Mouse (Mus musculus): ENCODE measurements around the gene Scn10a.

The Scn10a gene

DNA sequence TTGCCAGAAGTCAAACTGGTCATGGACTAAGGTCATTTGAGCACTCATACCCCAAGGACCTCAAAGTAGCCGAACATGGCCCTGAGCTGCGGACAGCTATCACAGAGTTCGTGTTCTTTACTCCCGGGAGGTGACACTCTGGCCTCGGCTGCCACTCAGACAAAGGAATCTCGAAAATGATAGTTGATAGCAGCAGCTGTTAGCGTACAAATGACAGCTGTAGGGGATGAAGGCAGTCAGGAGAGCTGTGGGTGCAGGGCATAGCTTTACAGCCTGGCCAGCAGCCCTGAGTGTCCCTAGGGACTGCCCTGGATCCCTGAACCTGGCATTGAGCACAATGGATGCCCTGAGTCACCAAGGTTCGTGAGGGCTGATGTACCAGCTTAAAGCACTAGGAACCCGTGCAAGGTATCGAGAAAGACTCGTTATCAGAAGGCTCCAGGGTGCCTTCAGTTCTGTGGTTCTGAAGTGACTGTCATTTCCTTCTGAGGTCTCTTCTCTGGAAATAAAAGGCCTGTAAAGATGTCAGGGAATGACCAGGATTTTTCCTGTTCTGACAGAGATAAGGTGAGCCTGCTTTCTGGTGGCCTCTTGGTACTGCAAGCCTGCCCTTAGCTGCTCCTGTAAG is 84.8 kb downstream of the Scn10a start:
- no peak for DNase-seq (ENCODE audit: low spot score)

DNA sequence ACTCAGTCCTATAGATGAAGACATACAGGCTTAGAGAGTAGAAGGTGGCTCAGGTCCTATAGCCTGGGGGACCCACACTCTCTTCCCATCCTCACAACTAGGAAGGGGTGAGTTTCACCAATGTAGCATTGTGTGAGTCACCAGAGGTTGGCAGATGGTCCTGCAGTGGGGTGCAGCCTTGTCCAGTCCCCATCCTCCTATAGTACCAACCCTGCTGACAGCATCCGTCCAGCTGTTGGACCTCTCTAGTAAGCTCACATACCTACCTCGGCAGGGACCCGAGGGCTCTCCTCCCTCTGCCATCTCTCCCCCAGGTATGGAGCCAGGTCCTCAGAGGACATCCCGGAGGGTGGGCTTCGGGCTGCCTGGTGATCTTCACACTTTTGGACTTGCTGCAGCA is 85.6 kb downstream of the Scn10a start:
- no peak for DNase-seq (ENCODE audit: low spot score)

DNA sequence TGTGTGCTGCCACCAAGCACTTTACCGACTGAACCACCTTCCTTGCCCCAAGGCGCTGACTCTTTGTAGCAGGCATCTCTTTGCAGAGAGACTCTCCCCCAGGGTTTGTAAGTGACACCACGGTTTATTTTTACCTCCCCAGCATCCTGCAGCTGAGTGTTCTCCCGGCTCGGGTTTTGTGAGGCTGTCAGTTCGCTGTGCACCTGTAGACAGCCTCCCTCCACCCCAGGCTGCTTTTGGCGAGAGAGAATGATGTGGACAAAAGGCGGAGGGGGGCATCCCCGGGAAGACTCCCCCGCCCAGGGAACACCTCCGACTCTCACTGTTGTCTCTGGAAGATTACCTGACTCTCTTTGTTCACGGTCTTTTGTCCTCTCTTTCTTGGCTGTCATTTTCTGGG is 86.3 kb downstream of the Scn10a start:
- no peak for DNase-seq (ENCODE audit: low spot score)

DNA sequence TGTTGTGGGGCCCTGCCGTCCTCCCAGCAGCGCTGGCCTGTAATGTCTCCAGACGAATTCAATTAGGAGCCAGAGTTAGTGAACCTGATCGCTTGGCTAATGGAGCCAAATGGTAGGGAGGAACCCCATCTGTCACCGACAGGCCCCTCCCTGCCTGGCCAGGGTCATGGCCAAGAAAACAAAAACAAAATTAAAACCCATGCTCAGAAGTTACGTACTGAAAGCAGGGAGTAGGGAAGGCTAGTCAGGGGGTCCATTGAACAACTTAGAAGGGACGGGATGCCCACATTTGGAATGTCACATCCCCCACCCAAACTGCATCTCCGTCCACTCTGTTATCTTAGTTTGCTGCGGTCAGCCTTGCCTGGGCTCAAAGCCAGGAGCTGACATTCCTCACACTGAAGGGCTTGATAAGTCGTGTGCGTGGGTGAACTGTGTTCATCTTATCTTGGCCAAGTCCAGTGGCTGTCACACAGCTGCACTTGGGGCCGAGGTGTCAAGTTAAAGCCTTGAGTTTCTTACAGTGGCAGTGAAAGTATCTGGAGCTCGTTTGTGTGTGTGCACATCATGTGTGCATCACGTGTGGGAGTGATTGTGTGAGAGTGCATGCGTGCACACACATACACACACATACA is 87.1 kb downstream of the Scn10a start:
- peak; percentile 70 for DNase-seq (ENCODE audit: low spot score)

DNA sequence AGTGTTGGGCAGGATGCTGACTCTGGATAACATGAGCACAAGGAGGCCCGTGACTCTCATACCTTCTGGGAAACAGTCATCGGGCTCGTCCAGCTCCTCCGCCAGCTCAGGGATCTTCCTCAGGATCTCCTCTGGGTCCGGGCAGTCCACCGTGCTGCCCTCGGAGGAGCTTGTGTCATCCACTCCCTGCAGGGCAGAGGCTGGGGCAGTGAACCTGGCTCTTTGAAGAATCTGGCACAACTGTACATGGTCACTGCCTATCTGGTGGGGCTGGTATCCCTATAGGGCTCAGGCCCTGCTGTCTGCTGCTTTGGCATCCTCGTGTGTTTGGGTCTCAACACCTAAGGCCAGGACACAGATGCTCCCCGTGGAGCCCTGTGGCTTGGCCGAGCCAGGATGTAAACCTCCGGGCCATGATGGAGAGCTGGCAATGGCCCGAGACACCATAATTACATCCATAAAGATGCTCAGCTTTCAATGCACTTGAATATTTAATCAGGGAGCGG is 87.7 kb downstream of the Scn10a start:
- DNase-seq (ENCODE audit: low spot score): no peak

DNA sequence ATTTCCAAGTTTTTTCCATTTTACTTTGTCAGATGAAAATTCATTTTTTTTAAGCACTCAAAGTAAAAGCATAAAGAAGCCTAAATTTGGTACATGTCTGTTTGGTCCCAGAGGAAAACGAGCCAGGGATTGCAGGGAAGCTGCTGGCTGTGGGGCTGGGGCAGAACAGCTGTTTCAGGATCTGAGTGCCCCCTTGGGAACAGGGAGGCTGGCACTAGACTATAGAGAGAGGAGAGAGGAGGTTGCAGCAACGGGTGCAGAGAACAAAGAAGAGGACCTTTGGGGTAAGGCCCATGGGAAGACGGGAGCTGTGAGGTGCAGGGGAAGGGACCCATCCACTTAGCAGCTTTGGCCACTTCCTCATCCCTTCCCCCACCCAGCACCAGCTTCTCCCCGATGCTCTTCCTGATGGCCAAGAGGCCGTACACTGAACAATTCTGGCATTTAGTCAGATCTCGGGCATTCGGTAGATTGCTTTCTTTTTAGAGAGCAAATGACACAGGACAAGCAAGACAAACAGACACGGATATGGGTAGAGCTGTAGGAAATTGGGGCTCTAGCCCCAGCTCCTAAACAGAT is 90.3 kb downstream of the Scn10a start:
- DNase-seq (ENCODE audit: low spot score): no peak

DNA sequence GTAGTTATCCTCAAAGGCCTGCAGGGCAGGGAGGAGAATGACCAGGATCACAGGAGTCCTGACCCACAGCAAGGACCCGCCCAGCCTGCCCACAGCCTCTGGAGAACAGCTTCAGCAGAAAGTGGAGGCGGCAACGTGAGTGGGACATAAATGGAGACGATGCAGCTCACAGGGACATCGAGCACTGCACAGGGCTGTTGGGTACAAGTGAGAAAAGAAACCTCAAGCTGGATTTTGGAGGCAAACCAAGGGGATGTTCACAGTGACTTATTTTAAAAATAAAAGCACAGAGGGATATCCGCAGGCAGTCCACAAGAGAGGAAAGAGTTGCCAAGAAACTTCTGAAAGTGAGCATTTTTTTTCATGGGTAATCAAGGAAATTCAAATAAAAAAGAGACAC is 91.9 kb downstream of the Scn10a start:
- DNase-seq (ENCODE audit: low spot score): no peak

DNA sequence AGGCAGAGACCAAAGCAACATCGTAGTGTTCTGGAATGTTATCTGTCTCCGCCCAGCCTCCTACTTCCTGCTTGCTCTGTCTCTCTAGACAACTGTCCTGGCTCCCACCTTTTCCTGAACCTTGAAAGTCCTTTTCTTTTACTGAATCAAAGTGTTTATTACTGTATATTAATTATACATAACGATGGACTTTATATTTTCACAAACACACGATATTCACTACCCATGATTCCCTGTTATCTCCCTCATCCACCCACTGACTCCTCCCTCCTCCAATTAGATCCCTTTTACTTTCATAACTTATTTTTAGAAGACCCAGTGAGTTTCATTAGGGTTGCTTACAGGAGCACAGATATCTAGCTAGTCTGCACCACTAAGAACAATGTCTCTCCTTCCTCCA is 95.0 kb downstream of the Scn10a start:
- no peak for DNase-seq (ENCODE audit: low spot score)

DNA sequence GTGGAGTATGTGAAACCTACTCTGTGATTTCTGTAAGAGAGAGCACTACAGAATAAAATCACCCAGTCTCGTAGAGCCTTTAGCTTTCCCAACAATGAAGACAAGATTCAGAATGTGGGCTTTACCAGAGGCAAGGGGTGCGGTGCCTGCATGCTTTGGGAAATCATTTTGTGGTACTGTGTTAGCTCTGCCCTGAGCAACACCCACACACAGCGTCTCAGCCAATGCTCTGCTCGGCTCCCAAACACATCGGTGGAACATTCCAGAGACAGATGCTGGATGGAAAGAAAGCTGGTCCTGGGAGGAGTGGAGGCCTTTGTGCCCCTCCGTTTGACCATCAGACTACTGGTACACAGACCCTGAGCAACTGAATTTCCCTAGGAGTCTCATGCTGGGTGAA is 104.3 kb downstream of the Scn10a start:
- no peak for DNase-seq (ENCODE audit: low spot score)

DNA sequence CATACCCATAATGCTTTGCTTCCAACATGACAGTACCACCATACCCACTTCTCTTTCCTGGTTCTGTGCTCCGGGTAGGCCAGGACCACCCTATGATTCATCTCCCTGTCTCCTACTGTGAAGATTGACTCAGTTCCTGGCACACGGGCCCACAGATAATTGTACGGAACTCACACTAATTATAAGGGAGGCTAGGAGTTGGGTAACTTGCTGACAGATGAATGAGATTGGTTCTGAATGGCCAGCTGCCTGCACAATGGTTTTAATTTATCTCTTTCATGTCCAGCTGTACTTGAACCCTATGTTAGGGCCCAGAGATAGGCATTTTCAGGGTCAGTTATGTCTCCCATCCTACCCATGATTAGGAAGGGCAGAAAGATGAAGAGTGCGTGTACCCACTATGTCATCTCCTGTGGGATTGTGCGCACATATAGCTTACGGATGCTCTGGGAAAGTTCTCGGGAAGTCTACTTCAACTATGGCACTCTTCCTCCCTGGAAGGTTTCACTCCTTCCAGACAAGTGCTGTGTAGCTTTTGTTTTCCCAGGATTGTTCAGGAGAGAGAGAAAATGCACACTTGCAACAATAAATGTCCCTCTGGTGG is 108.5 kb downstream of the Scn10a start:
- no peak for DNase-seq (ENCODE audit: low spot score)

DNA sequence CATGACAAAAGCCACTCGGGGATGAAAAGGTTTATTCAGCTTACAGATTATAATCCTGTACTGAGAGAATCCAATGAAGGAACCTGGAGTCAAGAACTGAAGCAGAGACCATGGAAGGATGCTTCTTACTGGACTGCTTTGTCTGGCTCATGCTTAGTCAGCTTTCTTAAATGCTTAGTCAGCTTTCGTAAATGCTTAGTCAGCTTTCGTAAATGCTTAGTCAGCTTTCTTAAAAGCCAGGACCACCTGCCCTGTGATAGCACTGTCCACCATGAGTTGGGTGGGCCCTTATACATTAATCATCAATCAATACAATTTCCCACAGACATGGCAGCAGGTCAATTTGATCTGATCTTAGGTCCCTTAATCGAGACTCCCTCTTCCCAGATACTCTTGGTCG is 112.2 kb downstream of the Scn10a start:
- DNase-seq (ENCODE audit: low spot score): no peak

DNA sequence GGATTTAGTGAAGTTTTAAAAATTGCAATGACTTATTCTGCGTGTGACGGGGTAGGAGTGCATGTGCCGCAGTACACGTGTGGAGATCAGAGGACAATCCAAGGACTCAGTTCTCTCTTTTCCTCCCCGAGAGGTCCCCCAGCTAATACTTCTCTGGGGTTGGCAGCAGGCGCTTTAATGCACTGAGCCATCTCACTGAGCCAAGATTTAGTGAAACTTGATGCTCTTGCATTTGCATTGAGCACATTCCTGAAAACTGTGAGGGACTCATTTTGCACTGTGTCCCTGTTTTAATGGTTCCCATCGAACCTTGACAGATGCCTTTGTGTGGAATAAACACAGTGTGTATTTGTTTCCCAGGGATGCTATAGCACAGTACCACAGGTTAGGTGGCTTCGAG is 114.5 kb downstream of the Scn10a start:
- no peak for DNase-seq (ENCODE audit: low spot score)

DNA sequence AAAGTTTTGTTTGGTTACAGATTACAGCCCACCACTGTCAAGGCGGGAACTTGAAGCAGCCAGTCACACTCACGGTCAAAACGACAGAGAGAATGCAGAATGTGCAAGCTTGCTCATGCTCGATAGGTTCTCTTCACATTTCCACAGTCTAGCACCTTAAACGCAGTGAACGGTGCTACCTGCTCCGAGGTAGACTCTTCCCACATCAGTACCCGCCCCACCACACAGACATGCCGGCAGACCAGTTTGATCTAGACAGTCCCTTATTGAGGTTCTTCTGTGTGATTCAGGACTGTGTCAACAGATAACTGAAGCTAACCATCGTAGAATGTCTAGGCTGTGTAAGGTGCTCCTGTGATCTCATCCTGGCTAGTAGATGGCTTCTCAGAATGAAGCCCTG is 120.6 kb downstream of the Scn10a start:
- no peak for DNase-seq (ENCODE audit: low spot score)

DNA sequence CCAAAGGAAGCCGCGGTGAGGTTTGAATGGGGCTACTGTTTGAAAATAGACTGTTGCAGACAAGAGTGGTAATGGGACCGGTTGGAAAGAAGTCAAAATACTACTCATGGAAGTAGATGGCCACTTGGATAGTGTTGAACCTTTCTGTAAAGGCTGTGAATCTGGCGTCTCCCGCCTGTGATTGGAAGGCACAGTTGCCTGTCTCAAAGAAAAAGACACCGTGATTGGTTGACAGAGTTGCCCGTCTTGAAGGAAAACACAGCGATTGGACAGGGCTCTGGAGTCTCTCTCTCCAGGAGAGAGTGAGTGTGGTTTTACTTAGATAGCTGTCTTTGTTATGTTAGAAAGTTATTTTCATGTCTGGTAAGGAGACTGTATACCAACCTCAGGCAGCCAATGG is 121.8 kb downstream of the Scn10a start:
- DNase-seq (ENCODE audit: low spot score): no peak

DNA sequence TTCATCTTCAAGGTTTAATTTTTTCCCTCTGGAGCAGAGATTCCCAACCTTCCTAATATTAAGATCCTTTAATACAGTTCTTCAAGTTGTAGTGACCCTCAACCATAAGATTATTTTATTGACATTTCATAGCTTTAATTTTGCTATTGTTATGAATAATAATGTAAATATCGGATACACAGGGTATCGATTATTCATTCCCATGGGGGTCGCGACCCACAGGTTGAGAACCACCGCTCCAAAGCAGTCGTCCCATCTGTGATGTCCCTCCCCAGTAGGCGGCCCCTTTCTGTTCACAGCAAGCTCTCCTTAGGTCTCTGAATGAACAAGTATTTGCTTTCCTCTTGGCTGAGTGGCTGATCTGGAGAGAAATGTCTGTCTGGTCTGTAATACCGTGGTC is 129.5 kb downstream of the Scn10a start:
- no peak for DNase-seq (ENCODE audit: low spot score)

DNA sequence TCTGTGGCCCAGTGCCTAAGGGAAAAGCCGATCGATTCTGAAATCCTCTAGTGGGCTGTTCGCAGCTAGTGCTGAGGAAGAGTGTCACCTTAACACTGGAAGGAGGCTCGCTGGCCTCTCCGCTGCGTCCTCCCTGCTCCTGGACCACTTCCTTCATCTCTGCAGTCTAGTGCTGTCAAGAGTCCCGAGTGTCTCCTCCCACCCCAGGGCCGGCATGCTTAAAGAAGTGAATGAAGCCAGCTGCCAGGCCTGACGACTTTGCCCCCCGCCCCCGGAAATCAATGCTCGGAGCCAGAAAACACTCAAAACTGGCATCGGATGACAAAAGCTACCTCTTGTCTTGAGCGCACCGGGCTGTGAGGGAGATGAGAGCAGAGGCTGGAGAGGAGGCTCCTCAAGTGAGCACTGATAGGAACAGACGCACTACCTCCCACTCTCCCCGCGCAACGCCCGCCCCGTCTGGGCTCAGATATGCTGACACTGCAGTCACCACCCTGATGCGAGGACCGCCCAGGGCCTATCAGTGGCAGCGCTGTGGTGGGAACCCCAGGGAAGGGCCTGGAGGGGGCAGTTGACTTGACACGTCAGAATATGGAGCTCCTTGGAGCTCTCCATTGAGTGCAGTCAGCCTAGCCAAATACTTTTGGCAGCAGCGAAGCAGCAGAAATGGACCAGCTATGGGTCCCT is 130.2 kb downstream of the Scn10a start:
- DNase-seq (ENCODE audit: low spot score): no peak

DNA sequence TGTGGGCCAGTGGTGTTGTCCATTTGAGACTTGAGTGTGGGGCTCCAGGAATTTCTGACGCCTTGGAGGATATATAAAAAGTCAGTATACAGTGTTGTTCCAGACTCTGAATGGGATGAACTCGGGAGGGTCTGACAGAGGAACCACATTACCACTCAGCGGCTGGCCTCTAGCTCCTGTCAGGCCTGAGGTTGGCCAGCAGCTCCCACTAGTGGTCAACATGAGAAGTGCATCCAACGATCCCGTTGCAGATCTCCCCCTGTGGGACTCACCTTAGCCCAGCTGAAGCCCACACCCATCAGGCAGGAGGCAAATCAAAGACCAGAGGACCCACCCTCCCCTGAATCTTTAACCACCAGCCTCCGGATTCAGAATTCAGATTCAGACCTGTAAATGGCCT is 138.5 kb downstream of the Scn10a start:
- peak; percentile 19 for DNase-seq (ENCODE audit: low spot score)

DNA sequence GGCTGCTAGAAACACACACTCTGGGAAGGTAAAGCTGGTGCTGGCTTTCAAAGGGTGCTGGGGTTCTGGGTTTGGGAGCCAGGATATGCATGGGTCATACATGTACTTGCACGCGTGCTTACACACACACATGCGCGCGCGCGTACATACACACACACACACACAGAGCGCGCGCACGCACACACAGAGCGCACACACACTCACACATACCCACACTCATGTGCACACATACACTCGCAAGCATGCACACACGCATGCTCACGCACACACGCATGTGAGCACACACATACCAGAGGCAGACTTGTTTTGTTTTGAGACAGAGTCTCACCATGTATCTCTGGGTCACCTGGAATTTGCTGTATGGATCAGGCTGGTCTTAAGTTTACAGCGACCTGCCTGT is 138.9 kb downstream of the Scn10a start:
- no peak for DNase-seq (ENCODE audit: low spot score)

DNA sequence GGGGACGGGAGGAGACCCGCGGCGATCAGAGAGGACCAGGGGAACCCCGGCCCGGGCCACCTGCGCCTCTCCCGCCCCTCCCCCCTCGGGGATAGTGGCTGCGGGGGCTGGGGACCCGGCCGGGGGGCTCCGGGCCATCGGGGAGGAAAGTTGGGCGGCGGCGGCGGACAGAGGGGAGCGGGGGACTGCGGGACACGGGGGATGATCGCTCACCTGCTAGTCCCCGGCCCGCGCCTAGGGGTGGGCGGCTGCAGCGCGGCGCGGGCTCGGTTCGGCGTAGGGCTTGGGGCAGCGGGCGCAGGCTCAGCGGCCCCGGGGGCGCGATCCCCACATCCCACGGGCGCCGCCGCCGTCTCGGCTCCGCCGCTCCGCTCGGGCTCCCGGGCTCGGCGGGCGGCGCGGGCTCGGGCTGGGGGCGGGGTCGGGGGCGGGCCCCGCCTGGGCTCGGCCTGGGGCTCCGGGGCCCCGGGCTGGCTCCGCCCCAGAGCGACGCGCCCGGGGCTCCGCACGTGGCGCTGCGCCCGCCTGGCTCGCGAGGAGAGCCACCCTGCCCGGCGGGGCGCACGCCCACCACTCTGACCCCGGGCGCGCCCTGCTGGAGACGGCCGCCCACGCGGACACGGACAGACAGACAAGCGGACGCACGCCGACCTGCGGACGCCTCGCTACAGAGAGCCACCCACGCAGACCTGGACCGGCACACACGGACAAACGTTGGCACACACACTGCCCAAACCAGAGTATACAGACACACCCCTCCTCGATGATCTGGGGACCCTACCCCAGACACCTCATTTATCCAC is 140.3 kb downstream of the Scn10a start, which contains the start of gene Scn5a:
TSS of gene Scn5a (minus strand) at position 381 of the 803 bp plus-strand sequence.
- no peak for DNase-seq (ENCODE audit: low spot score)

DNA sequence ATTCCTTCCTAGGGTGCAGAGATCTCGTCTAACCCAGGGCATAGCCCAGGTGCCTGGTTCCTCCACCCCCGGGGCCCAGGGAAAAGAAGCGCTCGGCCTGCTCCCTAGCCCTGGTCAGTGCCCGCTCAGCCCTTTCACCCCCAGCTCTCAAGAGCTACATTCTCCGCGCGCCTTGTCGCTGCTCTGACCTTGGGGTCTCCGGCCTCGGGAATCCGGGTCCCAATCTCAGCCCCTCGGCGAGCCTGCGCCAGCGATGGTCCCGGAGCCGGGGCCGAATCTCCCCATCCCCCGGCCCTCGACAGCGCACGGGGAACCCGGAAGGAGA is 140.8 kb downstream of the Scn10a start:
- DNase-seq (ENCODE audit: low spot score): no peak

DNA sequence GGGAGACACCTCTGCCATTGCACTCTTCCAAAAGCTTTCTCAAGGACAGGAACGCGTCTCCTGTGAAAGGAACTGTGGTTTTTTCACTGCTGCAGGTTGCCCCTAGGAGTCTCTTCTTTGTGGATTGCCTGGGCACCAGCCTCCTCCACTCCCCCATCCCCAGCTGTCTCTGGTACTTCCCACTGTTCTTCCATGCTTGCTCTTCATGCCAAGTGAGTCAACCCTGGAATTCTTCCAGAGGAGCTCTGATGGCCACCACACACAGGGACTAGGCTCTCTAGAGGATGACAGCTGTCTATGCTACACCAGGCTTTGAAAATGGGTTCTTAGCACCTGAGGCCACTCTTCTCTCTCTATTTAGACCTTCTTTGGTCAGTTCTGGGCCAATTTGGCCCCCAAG is 142.1 kb downstream of the Scn10a start:
- no peak for DNase-seq (ENCODE audit: low spot score)

DNA sequence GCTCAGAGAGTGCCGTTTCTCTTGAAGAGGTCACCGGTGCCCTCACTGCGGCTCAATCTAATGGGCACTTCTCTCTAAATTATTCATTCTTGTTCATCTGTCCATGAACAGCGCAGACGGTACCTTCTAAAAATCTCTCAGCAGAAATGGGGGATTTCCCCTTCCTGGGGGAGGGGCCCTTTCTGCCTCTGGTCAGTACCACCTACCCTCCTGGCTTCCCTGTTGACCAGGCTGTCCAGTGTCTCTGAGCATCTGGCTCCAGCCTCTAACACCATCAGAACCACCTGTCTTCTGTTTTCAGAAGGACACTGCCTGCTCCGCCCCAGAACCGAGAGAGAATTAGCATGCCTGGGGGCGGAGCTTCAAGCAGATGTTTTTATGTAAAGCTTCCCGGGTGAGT is 143.4 kb downstream of the Scn10a start:
- DNase-seq (ENCODE audit: low spot score): no peak

All from ovary, adult 18-20 months (tissue).